Mouse (Mus musculus) forelimb bud, embryonic 11.5 days (tissue): ENCODE data around the gene Gpr33.

Experiments
- DNase-seq: peaks from one replicate; pipeline ENCODE4 v3.0.0-alpha.2; 2012; ENCODE audit warnings: low read depth, low spot score

The Gpr33 gene

DNA sequence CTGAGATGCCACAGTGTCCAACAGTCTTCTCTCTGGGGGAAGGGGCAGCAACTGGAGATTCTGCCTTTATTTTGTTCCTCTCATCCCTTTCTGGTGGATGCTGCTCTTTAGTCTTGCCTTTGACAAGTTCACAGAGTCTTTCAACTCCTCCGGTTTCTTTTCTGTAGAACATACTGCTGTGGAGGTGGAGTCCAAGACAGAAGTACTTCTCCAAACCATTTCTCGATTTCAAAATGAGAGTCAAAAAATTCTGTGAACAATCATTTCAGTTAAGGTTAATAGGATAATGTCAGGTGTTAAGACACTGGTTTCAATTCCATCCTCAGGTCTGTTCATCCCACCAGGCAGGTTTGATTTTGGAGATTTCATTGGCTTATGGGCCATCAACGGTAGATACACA is at the start of gene Gpr33:
Gene Gpr33, minus strand, starts transcription at position 101 of the 400 bp plus-strand sequence.
- no peak for DNase-seq

DNA sequence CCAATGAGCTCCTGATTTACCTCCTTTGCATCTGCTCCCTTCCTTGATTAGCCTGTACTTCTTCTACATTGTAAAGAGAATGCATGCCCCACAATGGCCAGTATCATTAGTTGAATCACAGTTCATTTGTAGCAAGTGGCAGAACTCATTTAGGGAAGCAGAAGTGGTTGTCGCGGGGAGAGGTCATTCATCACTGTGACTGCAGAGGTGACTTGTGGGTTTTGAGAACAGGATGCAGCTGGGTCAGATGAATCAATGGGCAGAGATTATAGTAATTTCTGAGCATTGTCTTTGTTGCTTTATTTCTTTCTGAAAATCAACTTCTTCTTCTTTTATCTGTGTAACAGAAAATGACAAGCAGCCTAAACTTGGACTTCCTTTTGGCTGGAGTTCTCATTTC is 21.5 kb upstream of the Gpr33 start:
- no peak for DNase-seq

DNA sequence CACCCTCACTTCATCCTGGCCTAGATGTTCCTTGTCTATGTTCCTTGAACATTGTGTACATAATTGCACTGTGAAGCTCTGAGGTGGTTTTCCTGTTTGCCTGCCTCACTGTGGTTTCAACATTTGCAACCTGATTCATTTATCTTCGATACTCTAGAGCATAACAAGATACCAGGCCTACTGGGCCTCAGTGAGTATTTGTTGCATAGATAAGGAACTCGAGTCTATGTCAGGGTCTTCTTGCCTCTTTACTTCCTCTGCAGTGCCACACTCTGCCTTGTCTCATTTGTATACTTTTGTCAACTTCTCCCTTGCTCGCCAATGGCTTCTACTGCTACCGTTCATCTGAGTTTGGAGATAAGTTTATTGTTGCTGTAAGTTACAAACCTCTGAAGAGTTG is 18.5 kb upstream of the Gpr33 start:
- no peak for DNase-seq

DNA sequence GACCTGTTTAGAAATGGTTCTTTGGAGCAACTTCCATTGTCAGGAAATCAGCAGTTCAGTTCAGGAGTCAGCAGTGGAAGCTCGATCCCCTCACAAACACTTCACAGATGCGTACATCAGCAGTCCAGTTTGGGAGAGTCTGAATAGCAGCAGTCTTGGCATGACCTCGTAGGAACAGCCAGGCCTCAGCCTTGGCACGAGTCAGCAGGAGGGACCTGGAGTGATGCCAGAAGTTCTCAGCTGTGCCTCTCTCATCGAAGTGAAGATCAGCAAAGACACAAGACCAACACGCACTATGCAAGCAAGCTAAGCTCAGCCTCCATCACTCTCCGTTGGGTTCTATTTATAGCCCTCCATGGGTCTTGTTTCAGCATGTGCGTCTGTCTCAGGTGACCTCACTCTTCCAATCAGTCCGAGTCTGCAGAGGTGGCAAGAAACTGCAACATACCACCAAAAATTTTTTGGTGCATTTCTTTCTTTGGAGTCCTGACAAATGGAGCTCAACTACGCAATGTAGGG is 15.0 kb upstream of the Gpr33 start:
- DNase-seq = no peak

DNA sequence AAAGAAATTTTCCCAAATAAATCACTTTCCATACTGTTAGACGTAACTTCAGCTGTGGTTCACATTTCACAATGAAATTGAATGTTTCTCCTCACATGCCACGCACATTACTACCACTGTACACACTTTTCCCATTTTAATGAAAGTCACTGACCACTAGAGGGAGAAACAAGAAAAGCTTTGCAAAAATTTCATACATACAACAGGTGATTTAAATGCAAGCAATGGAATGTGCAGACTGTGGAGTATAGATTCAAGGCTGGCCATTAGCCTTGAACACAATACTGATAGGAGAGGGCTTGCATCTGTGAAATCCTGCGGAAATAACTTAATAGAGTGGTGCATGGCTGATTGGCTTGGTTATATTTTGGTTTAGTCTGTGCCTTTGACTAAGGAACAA is 10.5 kb upstream of the Gpr33 start:
- DNase-seq = peak; percentile 48

DNA sequence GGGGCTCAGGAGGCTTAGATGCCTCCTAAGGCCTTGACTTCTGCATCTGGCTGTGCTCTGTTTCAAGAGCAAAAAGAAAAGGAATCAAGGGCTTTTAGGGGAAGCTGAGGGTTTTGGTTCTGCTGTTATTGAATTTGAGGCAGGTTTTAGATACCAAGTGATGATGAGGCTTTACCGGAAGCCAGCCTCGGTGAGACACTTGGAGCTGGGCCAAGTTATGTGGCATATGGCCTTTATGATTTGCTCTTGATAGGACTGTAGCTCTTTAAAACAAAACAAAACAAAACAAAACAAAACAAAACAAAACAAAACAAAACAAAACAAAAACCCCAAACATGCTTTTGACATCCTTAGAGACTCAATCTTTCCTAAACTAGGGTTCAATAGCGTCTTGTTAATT is 7.1 kb upstream of the Gpr33 start:
- DNase-seq = no peak

DNA sequence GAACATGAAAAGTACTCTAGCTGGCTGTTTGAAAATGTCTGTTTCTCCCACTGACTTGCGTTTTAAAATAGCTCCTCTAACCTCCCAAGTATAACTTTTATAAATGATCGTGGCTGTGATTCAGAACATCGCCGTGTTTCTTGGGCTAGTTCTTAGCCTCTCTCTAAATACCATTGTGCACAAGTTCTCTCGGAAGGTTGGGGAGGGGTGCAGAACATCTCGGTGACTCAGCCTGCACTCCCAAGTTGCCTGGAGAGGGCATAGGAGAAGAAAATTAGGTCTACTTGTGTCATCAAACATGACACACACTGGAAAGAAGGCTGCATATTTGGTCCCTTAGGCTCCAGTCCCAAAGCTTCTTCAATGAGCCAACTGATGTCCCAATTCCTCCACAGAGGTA is 4.4 kb upstream of the Gpr33 start:
- no peak for DNase-seq

DNA sequence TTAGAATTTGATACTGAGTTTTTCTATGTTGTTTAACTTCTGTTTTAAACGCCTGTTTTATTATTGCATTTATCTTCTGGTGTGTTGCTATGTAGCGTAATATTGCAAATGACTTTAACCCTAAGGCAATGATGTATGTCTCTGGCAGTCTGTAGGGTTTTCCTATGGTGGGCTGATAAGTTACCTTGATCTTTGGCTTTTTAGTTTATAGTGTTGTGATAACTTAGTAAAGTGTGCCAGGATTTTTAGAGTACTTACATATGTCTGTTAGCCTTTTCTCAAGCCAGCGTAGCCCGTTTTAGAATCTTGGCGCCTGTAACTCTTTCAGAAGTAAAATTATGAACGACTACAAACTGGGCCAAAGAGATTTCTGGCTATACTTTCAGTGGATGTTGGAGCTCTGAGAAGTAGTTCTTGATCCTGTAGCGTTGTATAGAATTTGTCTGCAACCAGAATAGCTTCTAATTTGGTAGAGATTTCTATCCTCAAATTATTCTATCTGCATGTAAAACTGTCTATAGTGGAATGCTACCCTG is 13.3 kb downstream of the Gpr33 start:
- no peak for DNase-seq

DNA sequence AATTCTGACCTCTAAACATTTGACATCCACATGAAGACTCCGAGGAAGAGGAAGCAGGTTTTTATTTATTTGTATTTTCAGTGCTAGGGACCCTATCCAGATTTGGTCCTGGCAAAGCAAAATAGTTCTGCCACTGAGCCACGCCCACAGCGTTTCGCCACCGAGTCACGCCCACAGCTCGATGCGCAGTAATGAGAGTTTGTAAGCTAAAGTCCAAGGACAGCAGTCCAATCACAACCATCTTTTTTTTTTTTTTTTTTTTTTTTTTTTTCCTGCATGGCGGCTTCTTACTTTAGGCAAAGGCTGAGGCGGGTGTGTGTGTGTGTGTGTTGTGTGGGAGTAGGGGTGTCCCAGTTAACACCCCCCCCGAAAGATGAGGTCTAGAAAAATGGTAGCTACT is 13.8 kb downstream of the Gpr33 start:
- no peak for DNase-seq

DNA sequence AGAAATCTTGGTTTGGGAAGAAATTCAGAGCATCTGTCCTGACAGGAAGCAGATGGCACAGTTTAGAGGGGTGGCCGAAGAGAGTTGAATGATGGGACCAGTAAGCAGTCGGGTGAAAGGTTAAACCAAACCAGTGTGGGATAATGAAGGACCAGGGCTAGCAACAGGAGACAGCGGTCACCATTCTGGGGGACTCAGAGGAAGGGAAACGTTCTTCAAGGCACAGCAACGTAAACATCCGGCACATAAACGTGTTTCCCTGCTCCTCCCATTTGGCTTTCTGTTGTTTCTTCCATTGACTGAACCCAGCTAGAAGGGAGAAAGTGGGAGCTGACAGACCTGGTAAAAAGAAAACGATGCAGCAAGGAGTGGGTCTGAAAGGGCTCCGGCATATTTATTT is 14.6 kb downstream of the Gpr33 start:
- DNase-seq = no peak

DNA sequence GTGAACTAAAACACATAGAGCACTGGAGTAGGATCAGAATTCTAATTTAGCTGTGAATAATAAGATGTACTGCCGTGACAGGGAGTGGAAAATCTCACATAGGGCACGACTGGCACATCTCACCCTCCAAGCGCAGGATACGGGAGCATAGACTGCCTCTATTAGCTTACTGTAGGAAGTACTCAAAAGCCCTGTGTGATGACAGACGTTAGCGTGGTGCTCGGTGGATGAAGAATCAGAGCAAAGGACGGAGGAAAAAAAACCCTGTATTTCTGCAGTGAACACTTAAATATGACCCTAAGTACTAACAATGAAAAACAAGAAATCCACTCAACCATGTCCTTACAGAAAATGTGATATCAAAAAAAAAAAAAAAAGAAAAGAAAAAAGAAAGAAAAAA is 15.7 kb downstream of the Gpr33 start:
- DNase-seq = no peak

DNA sequence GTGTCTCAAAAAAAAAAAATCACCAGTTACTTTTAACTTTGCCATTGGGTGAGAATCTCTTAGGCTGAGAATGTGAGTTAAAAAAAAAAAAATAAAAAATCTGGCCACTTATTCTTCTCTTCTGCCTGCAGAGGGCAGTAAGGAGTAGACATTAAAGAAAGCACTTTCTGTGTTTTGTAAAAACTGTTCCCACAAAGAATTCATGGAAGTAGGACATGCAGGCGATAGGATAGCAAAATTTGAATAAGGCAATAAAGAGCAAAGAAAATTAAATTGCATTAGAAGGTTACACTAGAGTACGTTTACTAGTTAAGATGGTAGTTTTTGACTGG is 17.3 kb downstream of the Gpr33 start:
- DNase-seq = peak; percentile 49

DNA sequence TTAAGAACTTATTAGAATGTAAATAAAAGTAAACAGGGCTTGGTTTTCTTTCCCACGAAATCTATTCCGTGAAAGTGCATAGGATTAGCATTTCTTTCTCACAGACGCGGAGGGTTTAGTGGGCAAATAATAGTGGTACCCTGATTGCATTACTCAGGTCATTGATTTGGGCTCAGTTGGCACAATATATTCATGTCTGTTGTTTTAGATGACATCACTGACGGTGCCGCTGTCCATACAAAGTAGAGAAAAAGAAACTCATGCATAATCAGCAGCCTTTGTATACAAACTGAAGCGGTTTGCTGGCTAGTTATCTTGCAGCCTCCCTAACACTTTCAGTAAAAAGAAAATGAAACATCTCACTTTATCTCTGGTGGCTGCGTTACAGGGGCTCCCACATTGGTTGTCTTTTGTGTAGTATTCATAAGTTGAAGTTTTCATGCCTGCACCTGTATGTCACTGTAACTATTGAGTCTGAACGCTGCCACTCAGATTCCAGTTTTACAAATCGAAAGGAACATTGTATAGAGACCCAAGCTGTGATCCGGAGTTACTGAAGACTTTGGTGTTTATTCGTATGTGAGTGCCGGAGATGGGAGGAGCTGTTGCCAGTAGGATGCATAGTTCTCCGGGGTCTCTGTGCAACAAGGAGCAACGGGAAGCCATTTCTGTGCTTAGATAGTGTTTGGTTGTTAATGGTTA is 17.8 kb downstream of the Gpr33 start:
- no peak for DNase-seq

DNA sequence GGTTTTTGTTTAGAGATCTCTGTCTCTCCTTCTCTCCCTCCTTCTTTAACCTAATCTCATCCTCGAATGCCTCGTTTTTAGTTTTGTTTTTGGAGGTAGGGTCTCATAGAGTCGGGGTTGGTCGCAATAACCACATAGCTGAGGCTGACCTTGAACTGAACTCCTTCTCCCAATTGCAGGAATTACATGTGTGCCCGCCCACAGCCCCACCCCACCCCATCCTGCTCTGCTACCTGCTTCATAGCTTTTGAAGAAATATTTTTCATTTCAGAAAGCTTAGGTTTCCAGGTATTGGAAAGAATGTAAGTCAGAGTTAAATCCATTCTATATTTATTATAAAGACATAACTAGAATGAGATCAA is 21.2 kb downstream of the Gpr33 start:
- DNase-seq = no peak

DNA sequence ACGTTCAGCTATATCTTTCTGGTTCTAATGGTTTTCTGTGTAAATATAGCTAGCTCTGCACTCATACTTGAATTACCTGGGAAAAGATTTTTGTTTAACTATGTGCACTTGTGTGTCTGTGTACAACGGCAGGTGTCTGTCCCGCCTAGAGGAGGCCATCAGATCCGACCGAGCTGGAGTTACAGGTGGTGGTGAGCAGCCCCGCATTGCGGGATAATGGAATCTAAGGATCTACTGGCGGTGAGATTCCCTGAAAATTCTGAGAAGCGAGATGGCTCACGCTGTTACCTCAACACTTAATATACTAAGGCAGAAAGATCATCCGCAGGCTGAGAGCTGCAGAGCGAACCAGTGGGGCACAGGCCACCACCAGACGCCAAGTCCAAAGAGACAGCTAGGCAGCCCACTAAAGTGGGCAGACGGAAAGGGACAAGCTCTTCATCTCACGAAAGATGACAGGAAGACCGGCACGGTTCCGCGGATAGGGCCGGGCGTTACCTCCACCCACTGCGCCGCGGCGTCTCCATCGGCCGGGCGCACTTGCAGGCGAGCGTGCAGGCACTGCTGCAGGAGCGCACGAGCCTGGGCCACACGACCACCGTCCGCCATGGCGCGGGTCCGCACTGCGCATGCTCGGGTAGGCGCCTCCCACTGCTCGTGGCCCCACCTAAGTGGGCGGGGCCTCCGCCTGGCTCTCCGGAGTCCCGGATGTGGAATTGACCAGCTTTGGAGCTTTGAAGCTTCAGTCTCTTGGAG is 21.8 kb downstream of the Gpr33 start, which contains the start of gene Dtd2:
Gene Dtd2, minus strand, starts transcription at position 625 of the 756 bp plus-strand sequence.
- DNase-seq = peak; percentile 92

DNA sequence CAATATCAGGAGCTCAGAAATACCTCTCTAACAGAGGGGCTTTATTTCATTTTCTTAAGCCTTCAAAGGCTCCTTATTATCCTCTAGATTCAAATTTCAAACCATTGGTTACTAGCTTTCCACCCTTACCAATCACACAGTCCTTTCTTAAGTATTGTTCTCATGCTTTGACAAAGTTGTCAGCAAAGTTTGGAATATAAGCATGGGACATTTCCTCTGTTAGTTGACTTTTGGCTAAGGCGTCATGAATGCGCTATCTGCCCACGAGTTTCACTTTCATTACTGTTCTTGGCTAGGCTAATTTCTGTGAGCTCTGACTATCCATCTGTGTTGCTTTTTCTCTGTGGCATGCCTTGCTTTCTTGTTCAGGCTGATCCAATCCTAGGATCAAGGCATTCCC is 25.1 kb downstream of the Gpr33 start:
- no peak for DNase-seq

DNA sequence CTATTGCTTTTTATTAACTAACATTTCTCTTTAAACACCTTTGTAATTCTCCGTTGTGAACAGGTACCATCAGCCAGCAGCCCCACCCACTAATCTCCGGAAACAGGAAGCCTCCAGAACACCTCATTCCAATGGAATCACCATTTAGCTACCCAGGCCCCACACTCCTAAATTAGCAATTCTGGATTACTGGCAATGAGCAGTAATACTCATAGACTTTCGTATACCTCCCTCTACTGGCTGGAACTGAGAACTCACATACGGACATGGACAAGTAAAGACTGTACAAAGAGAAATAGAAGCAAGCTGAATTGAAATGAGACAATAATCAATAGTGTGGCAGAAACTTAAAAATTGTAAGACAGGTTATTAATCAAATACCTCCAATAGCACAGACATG is 26.3 kb downstream of the Gpr33 start:
- peak; percentile 63 for DNase-seq

DNA sequence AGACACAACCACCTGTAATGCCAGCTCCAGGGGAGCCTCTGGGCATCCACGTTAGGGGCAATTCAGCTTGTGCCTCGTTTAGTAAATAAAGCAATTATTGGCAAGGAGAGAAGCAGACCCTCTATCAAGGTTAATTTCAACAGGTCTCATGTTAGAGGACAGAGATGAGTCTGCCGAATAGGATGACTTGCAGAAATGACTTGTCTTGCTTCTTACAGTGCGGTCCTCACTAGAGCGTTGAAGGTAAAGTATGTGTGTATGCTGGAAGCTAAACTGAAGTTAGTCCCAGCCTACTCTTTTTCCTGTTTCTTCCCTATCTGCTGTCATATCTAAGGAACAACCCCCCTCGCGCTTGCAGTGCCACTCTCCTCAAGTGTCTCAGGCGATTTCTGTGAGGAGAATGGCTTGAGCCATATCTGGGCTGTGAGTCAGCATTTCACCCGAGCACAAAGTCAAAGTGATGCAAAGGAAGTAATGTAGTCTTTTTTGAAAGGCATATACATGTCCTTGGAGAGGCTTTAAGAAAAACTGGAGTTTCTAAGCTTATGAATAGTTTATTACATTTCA is 29.4 kb downstream of the Gpr33 start:
- DNase-seq = no peak

DNA sequence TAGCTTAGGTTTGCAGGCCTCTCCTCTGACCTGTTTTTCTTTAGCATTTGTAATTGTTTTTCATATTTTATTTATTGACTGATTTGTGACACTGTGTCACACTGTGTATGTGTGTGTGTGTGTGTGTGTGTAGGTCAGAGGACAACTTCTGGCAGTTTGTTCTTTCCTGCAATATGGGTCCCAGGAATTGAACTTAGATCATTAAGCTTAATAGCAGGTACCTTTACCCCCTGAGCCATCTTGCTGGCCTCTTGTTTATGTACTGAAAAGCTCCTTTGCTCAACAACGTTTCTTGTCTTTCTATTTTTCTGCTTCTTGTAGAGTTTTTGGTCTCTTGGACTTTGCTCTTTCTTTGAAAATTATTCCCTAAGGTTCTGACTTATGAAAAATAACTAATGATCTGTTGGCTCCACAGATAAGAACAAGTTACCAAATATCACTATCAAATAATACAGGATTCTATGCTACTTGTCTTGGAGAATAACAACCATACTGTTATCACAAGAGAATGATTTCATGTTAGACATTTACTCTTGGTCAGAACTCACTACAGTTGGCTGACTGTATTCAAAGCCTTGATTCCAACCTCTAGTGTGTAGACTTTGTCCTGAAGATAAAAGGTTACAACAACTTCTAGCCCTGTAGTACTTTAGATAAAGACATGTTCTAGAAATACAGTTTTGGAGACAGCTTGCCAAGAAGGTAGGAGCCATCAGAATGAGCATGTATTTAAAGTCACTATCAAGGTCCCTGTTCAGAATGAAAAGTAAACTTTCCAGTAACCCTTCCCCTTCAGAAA is 31.9 kb downstream of the Gpr33 start:
- DNase-seq = no peak

DNA sequence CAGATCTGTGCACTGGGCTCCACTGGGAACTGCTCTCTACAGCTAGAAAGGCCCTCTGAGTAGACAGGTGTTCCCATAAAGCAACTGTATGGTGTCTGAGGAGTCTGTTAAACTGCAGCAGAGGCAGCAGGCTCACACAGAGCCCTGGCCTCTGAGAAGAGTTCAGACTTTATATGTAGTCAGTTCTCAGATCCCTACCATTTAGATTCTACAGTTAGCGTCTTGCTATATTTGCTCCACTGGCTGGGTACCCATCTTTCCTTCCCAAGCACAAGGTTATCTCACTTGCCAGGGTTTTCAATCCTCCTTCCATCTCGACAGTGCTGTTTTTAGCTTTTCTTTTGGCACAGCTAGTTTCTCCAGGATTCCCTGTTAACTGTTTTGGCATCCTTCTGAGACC is 37.2 kb downstream of the Gpr33 start:
- DNase-seq = no peak

DNA sequence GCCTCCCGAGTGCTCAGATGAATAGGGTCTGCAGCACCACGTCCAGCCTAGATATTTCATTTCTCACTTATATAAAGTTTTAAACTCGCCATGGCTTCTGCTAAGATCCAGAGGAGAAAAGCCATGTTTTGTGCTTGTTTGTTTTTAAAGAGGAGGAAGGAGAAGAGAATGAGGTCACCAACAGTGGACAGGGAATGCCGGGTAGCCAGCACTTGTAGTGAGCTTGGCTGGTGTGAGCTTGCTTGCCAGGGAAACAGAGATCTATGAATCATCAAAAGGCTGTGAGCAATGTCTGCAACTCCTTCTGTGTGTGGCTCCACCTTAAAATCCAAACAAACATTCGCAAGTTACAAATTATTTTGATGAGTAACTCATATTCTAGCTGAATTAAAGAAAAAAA is 39.3 kb downstream of the Gpr33 start:
- no peak for DNase-seq

DNA sequence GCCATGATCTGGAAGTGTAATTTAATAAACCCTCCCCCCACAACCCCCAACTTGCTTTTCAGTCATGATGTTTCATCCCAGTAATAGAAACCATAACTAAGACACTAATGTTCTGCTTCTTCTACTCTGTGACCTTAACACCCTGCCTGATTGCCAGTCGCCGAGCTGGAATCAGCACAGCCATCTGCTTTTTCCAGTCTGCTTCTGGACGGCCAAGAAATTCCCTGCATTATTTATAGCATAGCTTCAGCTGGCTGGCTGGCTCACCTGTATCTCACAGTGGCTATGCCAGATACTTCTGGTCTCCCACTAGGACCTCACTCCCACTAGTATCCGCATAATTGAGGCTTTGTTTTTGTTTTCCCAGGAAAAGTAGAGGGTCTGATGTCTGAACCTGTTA is 42.0 kb downstream of the Gpr33 start:
- DNase-seq = no peak
